ENCODE assay signal across 13 mouse cellular contexts in the genomic region with DNA sequence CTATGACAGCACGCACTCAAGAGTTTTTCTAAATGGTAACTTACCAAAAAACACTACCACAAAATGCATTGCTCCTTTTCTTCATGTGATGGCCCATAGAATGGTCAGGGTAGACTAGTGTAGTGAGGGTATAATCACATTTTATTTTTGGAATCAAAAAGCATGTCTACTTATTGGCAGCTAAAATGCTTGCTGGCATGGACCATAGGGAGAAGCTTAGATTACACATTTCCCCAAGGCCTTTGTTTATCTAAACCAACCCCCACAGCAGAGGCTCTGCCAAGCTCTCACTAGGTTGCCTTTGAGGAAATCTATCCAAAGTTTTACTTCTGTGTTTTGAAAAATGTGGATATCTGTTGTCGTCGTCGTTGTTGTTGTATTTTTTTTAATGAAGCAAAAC.
DNase-seq lines count a peak whose midpoint lies in the region; ATAC-seq and TF ChIP-seq lines count a peak whose summit lies in the region.
"Had no signal": no experiment of that assay in that cellular context is flagged by ENCODE, and none has a peak within 500 bp of the region (broad histone marks: within the 10 kb centered on the region; RNA-seq: fewer than 3 reads in every experiment).

No protein-coding gene starts in this region.

- H3K9me3 ChIP-seq in heart, embryonic 13.5 days = peaks cover 6% of the 10 kb centered on the region; the same call in 1 of the 2 replicates
- no peaks in the 10 kb centered on the region for H3K9me3 ChIP-seq in heart, embryonic 11.5 days (replicated peaks; ENCODE audit: control insufficient read depth, low read length)
- no peaks in the 10 kb centered on the region for H3K9me3 ChIP-seq in lung, embryonic 15.5 days
- H3K9me3 ChIP-seq in intestine, postnatal 0 days (ENCODE audit: control insufficient read depth) = no peaks in the 10 kb centered on the region

- H3K4me3 ChIP-seq in heart, embryonic 13.5 days = no peak overlapping the region
- no peak overlapping the region for H3K4me3 ChIP-seq in heart, embryonic 11.5 days (ENCODE audit: low read depth, low read length)
- no peak overlapping the region for H3K4me3 ChIP-seq in lung, embryonic 15.5 days
- H3K4me3 ChIP-seq in intestine, postnatal 0 days (ENCODE audit: low read depth, low read length) = no peak overlapping the region

- H3K4me2 ChIP-seq in heart, embryonic 13.5 days = no peak overlapping the region
- no peak overlapping the region for H3K4me2 ChIP-seq in heart, embryonic 11.5 days
- H3K4me2 ChIP-seq in lung, embryonic 15.5 days = no peak overlapping the region
- H3K4me2 ChIP-seq in intestine, postnatal 0 days (replicated peaks; ENCODE audit: low read depth) = no peak overlapping the region

- no peaks in the 10 kb centered on the region for H3K36me3 ChIP-seq in heart, embryonic 13.5 days
- no peaks in the 10 kb centered on the region for H3K36me3 ChIP-seq in heart, embryonic 11.5 days (ENCODE audit: control insufficient read depth, insufficient read depth, low read length)
- H3K36me3 ChIP-seq in lung, embryonic 15.5 days = no peaks in the 10 kb centered on the region
- H3K36me3 ChIP-seq in intestine, postnatal 0 days (ENCODE audit: control insufficient read depth, insufficient read depth) = no peaks in the 10 kb centered on the region

- no peak overlapping the region for H3K9ac ChIP-seq in heart, embryonic 13.5 days
- no peak overlapping the region for H3K9ac ChIP-seq in heart, embryonic 11.5 days (ENCODE audit: low read depth, low read length)
- no peak overlapping the region for H3K9ac ChIP-seq in lung, embryonic 15.5 days
- H3K9ac ChIP-seq in intestine, postnatal 0 days (ENCODE audit: low read depth, low read length) = no peak overlapping the region
- H3K9ac ChIP-seq: forebrain, postnatal 0 days had no signal

- 63% methylated on average over 4 of the region's 4 CpGs for WGBS in heart, embryonic 13.5 days
- 79% methylated on average over 4 of the region's 4 CpGs for WGBS in heart, embryonic 11.5 days (ENCODE audit: insufficient replicate concordance)
- WGBS in lung, embryonic 15.5 days = 53% methylated on average over 4 of the region's 4 CpGs
- 80% methylated on average over 4 of the region's 4 CpGs for WGBS in intestine, postnatal 0 days

- DNase-seq in ovary, adult 18-20 months (ENCODE audit: low spot score) = peak; percentile 56
- no peak for DNase-seq in ovary, postnatal 36 days (ENCODE audit: low spot score)
- no peak for DNase-seq in kidney, adult 8-10 months
- DNase-seq: forebrain, postnatal 0 days; gastrocnemius, postnatal 10 days; layer of hippocampus, postnatal 36 days; midbrain, embryonic 14.5 days; right cerebral cortex, postnatal 25 days had no signal

- ATAC-seq in heart, embryonic 13.5 days (ENCODE audit: extremely low read depth, insufficient number of reproducible peaks, low FRiP score, low TSS enrichment) = no peak
- ATAC-seq in heart, embryonic 11.5 days (replicated peaks; ENCODE audit: insufficient number of reproducible peaks, low FRiP score, low TSS enrichment) = no peak
- ATAC-seq in lung, embryonic 15.5 days (ENCODE audit: borderline replicate concordance, extremely low read depth, low FRiP score, low TSS enrichment) = peak; percentile 70; the same call in 1 of the 2 replicates
- ATAC-seq in intestine, postnatal 0 days = no peak
- ATAC-seq: CD4-positive, CD25-positive, alpha-beta regulatory T cell, adult 4 months; forebrain, postnatal 0 days had no signal

- peaks cover 7% of the 10 kb centered on the region for H3K4me1 ChIP-seq in heart, embryonic 13.5 days
- H3K4me1 ChIP-seq in heart, embryonic 11.5 days (ENCODE audit: control insufficient read depth, insufficient read depth, low read length) = no peaks in the 10 kb centered on the region
- peaks cover 14% of the 10 kb centered on the region for H3K4me1 ChIP-seq in lung, embryonic 15.5 days
- no peaks in the 10 kb centered on the region for H3K4me1 ChIP-seq in intestine, postnatal 0 days (replicated peaks; ENCODE audit: control insufficient read depth, insufficient read depth, low read length)

- peak overlapping the region; percentile 26; the same call in 1 of the 2 replicates for H3K27ac ChIP-seq in heart, embryonic 13.5 days (replicated peaks)
- H3K27ac ChIP-seq in heart, embryonic 11.5 days (ENCODE audit: low read depth, low read length) = no peak overlapping the region
- peak overlapping the region; percentile 60 for H3K27ac ChIP-seq in lung, embryonic 15.5 days
- no peak overlapping the region for H3K27ac ChIP-seq in intestine, postnatal 0 days (ENCODE audit: low read depth, low read length)

- TF ChIP-seq CTCF in intestine, postnatal 0 days (IDR thresholded peaks at IDR 0.05; ENCODE audit: low read depth) = no peak

- no peaks in the 10 kb centered on the region for H3K27me3 ChIP-seq in heart, embryonic 13.5 days (replicated peaks)
- H3K27me3 ChIP-seq in heart, embryonic 11.5 days (ENCODE audit: control insufficient read depth, insufficient read depth, low read length) = no peaks in the 10 kb centered on the region
- H3K27me3 ChIP-seq in lung, embryonic 15.5 days = no peaks in the 10 kb centered on the region
- H3K27me3 ChIP-seq in intestine, postnatal 0 days (replicated peaks; ENCODE audit: control insufficient read depth, insufficient read depth, low read length) = no peaks in the 10 kb centered on the region

Comparison
In these comparisons a context has a peak if more than half of its experiments do, and no peak if none do; other contexts are left out.
1. H3K27ac ChIP-seq: peak in heart, embryonic 13.5 days (single experiment) and lung, embryonic 15.5 days (single experiment); none in heart, embryonic 11.5 days (single experiment) and intestine, postnatal 0 days (single experiment).